Mouse (Mus musculus) neural tube, embryonic 13.5 days (tissue): Measurements from ENCODE around the gene Pacsin2. TPM values are rescaled to one million over a fixed set of nuclear protein-coding genes. Genes with fewer than 3 reads are reported as not detected.
"Not testable (repeated sequence)": the region's sequence is repeated elsewhere in the genome, so short reads cannot be mapped to it uniquely, and the experiment has no call there.

Source experiments
- ATAC-seq: fragments of 200-750 bp; cut with Nextera tagmentation; 2 replicates; pipeline ENCODE4 v1.8.0; 2017; ENCODE audit warnings: low read depth, mild to moderate bottlenecking, moderate TSS enrichment, moderate library complexity
- H3K27ac ChIP-seq: fragments of 300-500 bp; sonication (generic); replicated peaks from 2 replicates; pipeline ENCODE4 v1.5.1; 2015; ENCODE audit warnings: moderate library complexity, mild to moderate bottlenecking, inconsistent platforms
- H3K27me3 ChIP-seq: fragments of 300-500 bp; sonication (generic); 2 replicates; pipeline ENCODE4 v1.6.1; 2015; ENCODE audit warnings: mild to moderate bottlenecking, inconsistent platforms
- H3K36me3 ChIP-seq: fragments of 300-500 bp; sonication (generic); 2 replicates; pipeline ENCODE4 v1.6.1; 2015; ENCODE audit warnings: mild to moderate bottlenecking, inconsistent platforms
- H3K4me1 ChIP-seq: fragments of 300-500 bp; sonication (generic); replicated peaks from 2 replicates; pipeline ENCODE4 v1.6.1; 2015; ENCODE audit warnings: inconsistent platforms
- H3K4me2 ChIP-seq: fragments of 300-500 bp; sonication (generic); 2 replicates; pipeline ENCODE4 v1.6.1; 2015; ENCODE audit warnings: inconsistent platforms, mild to moderate bottlenecking, moderate library complexity
- H3K4me3 ChIP-seq: fragments of 300-500 bp; sonication (generic); 2 replicates; pipeline ENCODE4 v1.5.1; 2015; ENCODE audit warnings: mild to moderate bottlenecking, inconsistent platforms
- H3K9ac ChIP-seq: fragments of 300-500 bp; sonication (generic); 2 replicates; pipeline ENCODE4 v1.6.1; 2015; ENCODE audit warnings: moderate library complexity, mild to moderate bottlenecking, inconsistent platforms
- H3K9me3 ChIP-seq: fragments of 300-500 bp; sonication (generic); 2 replicates; pipeline ENCODE4 v1.6.1; 2016; ENCODE audit warnings: inconsistent platforms
- WGBS: fragments of 180-500 bp; shearing (Covaris S2); methylation state at CpG from one replicate; pipeline ENCODE4 v1.1.7; 2015; 5-methylcytosine and 5-hydroxymethylcytosine counted together
- polyA plus RNA-seq: library from polyadenylated mRNA; unstranded; fragments of >200 nt; fragmentation: Nextera tagmentation; extraction: Ambion mirVana; gene quantifications from 2 replicates; pipeline ENCODE4 v1.2.1, GENCODE M21; 2015

Gene Pacsin2
- polyA plus RNA-seq, 1 experiment from 2014 or later, result 29.6 TPM

- H3K4me1 ChIP-seq, result no peaks in the 10 kb centered on the region
Observed at GRCm38 (mm10) chr15:83374076-83374475, 90.3 kb downstream of the Pacsin2 start.

GRCm38 (mm10) chr15:83368702-83369101 lies 95.7 kb downstream of the Pacsin2 start:
- not testable (repeated sequence) for ATAC-seq, H3K9me3 ChIP-seq, H3K4me1 ChIP-seq, H3K4me3 ChIP-seq, H3K36me3 ChIP-seq, H3K27ac ChIP-seq, H3K27me3 ChIP-seq, H3K4me2 ChIP-seq, H3K9ac ChIP-seq
- 83% methylated on average over 4 of the region's 4 CpGs for WGBS

More at GRCm38 (mm10) chr15:83374076-83374475, 90.3 kb downstream of the Pacsin2 start:
- Histone ChIP-seq H3K9ac (no peak overlapping the region), H3K27ac (no peak overlapping the region), H3K9me3 (no peaks in the 10 kb centered on the region), H3K36me3 (peaks cover 17% of the 10 kb centered on the region; the same call in 1 of the 2 replicates), H3K4me2 (no peak overlapping the region), H3K27me3 (no peaks in the 10 kb centered on the region), H3K4me3 (no peak overlapping the region)
- ATAC-seq, result no peak

GRCm38 (mm10) chr15:83368261-83368660 lies 96.1 kb downstream of the Pacsin2 start:
- H3K4me1 ChIP-seq, result peaks cover 7% of the 10 kb centered on the region
- H3K27me3 ChIP-seq, result peaks cover 8% of the 10 kb centered on the region
- 96% methylated on average over 2 of the region's 2 CpGs for whole genome bisulfite sequencing
- H3K4me2 ChIP-seq, result no peak overlapping the region
- H3K27ac ChIP-seq, result no peak overlapping the region
- H3K4me3 ChIP-seq, result no peak overlapping the region
- H3K9ac ChIP-seq, result no peak overlapping the region
- no peak for ATAC-seq
- no peaks in the 10 kb centered on the region for H3K36me3 ChIP-seq
- no peaks in the 10 kb centered on the region for H3K9me3 ChIP-seq

GRCm38 (mm10) chr15:83366933-83367552 lies 97.4 kb downstream of the Pacsin2 start:
- WGBS, result 22% methylated on average over 56 of the region's 58 CpGs
- H3K27ac ChIP-seq, result no peak overlapping the region
- H3K36me3 ChIP-seq, result no peaks in the 10 kb centered on the region
- ATAC-seq, result peak; percentile 92
- H3K9ac ChIP-seq, result no peak overlapping the region
- peak overlapping the region; percentile 59 for H3K4me2 ChIP-seq
- H3K4me1 ChIP-seq, result peaks cover 7% of the 10 kb centered on the region
- H3K27me3 ChIP-seq, result peaks cover 8% of the 10 kb centered on the region
- H3K4me3 ChIP-seq, result peak overlapping the region; percentile 39
- no peaks in the 10 kb centered on the region for H3K9me3 ChIP-seq

GRCm38 (mm10) chr15:83365697-83366096 lies 98.7 kb downstream of the Pacsin2 start:
- no peak for ATAC-seq
- Histone ChIP-seq H3K27ac (no peak overlapping the region), H3K27me3 (peaks cover 8% of the 10 kb centered on the region), H3K4me1 (peaks cover 7% of the 10 kb centered on the region), H3K36me3 (no peaks in the 10 kb centered on the region), H3K9ac (no peak overlapping the region), H3K4me2 (no peak overlapping the region), H3K4me3 (no peak overlapping the region), H3K9me3 (no peaks in the 10 kb centered on the region)

- ATAC-seq, result no peak
- H3K4me3 ChIP-seq, result no peak overlapping the region
- H3K36me3 ChIP-seq, result no peaks in the 10 kb centered on the region
- WGBS, result 71% methylated on average over 3 of the region's 3 CpGs
- no peak overlapping the region for H3K27ac ChIP-seq
- H3K4me1 ChIP-seq, result peaks cover 7% of the 10 kb centered on the region
- H3K27me3 ChIP-seq, result peaks cover 8% of the 10 kb centered on the region
- no peak overlapping the region for H3K9ac ChIP-seq
- no peaks in the 10 kb centered on the region for H3K9me3 ChIP-seq
- H3K4me2 ChIP-seq, result no peak overlapping the region
Observed at GRCm38 (mm10) chr15:83364194-83364593, 100.2 kb downstream of the Pacsin2 start.

GRCm38 (mm10) chr15:83362813-83363212 lies 101.6 kb downstream of the Pacsin2 start:
- WGBS, result 76% methylated on average over 1 of the region's 1 CpGs
- H3K9ac ChIP-seq, result not testable (repeated sequence)

GRCm38 (mm10) chr15:83360899-83361298 lies 103.5 kb downstream of the Pacsin2 start:
- not testable (repeated sequence) for H3K9ac ChIP-seq, H3K27me3 ChIP-seq, H3K4me3 ChIP-seq, H3K4me2 ChIP-seq, ATAC-seq, H3K4me1 ChIP-seq, H3K36me3 ChIP-seq, H3K27ac ChIP-seq, H3K9me3 ChIP-seq
- WGBS, result 52% methylated on average over 5 of the region's 5 CpGs

More at GRCm38 (mm10) chr15:83362813-83363212, 101.6 kb downstream of the Pacsin2 start:
- H3K4me3 ChIP-seq, H3K9me3 ChIP-seq, H3K4me2 ChIP-seq, H3K4me1 ChIP-seq, H3K27me3 ChIP-seq, ATAC-seq, H3K36me3 ChIP-seq, H3K27ac ChIP-seq: not testable (repeated sequence)

GRCm38 (mm10) chr15:83360140-83360539 lies 104.3 kb downstream of the Pacsin2 start:
- Histone ChIP-seq H3K36me3 (no peaks in the 10 kb centered on the region), H3K27ac (no peak overlapping the region), H3K4me3 (no peak overlapping the region), H3K4me2 (no peak overlapping the region), H3K27me3 (no peaks in the 10 kb centered on the region), H3K9me3 (no peaks in the 10 kb centered on the region), H3K9ac (no peak overlapping the region), H3K4me1 (no peaks in the 10 kb centered on the region)
- no peak for ATAC-seq
- 83% methylated on average over 3 of the region's 3 CpGs for WGBS

- 80% methylated on average over 1 of the region's 1 CpGs for WGBS
- Histone ChIP-seq H3K4me2 (no peak overlapping the region), H3K27me3 (no peaks in the 10 kb centered on the region)
Observed at GRCm38 (mm10) chr15:83358476-83358875, 105.9 kb downstream of the Pacsin2 start.

GRCm38 (mm10) chr15:83351546-83351945 lies 112.9 kb downstream of the Pacsin2 start:
- no peak for ATAC-seq
- WGBS, result 90% methylated on average over 4 of the region's 4 CpGs
- Histone ChIP-seq H3K4me2 (no peak overlapping the region), H3K9ac (no peak overlapping the region), H3K27ac (no peak overlapping the region), H3K27me3 (no peaks in the 10 kb centered on the region), H3K4me3 (no peak overlapping the region), H3K4me1 (peaks cover 17% of the 10 kb centered on the region), H3K36me3 (0 out of 2 replicates have a peak, but pooled peaks cover under 1% of the 10 kb centered on the region), H3K9me3 (no peaks in the 10 kb centered on the region)

More at GRCm38 (mm10) chr15:83358476-83358875, 105.9 kb downstream of the Pacsin2 start:
- H3K9ac ChIP-seq, result no peak overlapping the region
- H3K4me3 ChIP-seq, result no peak overlapping the region
- no peak overlapping the region for H3K27ac ChIP-seq
- H3K36me3 ChIP-seq, result no peaks in the 10 kb centered on the region
- no peaks in the 10 kb centered on the region for H3K4me1 ChIP-seq
- H3K9me3 ChIP-seq, result no peaks in the 10 kb centered on the region
- ATAC-seq, result no peak

GRCm38 (mm10) chr15:83350859-83351258 lies 113.5 kb downstream of the Pacsin2 start:
- no peaks in the 10 kb centered on the region for H3K27me3 ChIP-seq
- no peaks in the 10 kb centered on the region for H3K9me3 ChIP-seq
- no peak overlapping the region for H3K27ac ChIP-seq
- ATAC-seq, result no peak
- H3K4me3 ChIP-seq, result 0 out of 2 replicates have a peak overlapping the region, but pooled peaks have one; percentile 87
- WGBS, result 66% methylated on average over 2 of the region's 2 CpGs
- H3K4me1 ChIP-seq, result peaks cover 17% of the 10 kb centered on the region
- H3K9ac ChIP-seq, result peak overlapping the region; percentile 67
- H3K4me2 ChIP-seq, result peak overlapping the region; percentile 73
- 0 out of 2 replicates have a peak, but pooled peaks cover 6% of the 10 kb centered on the region for H3K36me3 ChIP-seq
